Comparison of ENCODE assay signal across 11 mouse cellular contexts in genomic region chr3:98335886-98336285, GRCm38 (mm10). TPM values are rescaled to one million over a fixed set of nuclear protein-coding genes. Genes with fewer than 3 reads are reported as not detected.
DNase-seq lines count a peak whose midpoint lies in the region; ATAC-seq and TF ChIP-seq lines count a peak whose summit lies in the region.
"Had no signal": no experiment of that assay in that cellular context is flagged by ENCODE, and none has a peak within 500 bp of the region (broad histone marks: within the 10 kb centered on the region; RNA-seq: fewer than 3 reads in every experiment).

No protein-coding gene starts in this region.

- H3K4me3 ChIP-seq in hindbrain, embryonic 10.5 days: no peak overlapping the region
- no peak overlapping the region for H3K4me3 ChIP-seq in hindbrain, embryonic 11.5 days (ENCODE audit: low read depth, low read length)
- H3K4me3 ChIP-seq in MEL (ENCODE audit: control insufficient read depth in 1 of 2, insufficient read depth in 1 of 2, low read depth in 2 of 2, low read length in 2 of 2): no peak overlapping the region
- H3K4me3 ChIP-seq in left cerebral cortex, adult 2 months: no peak overlapping the region
- H3K4me3 ChIP-seq: lung, embryonic 15.5 days had no signal

- TF ChIP-seq CTCF in MEL (IDR thresholded peaks at IDR 0.05 in 2 of 3, conservative IDR thresholded peaks at IDR 0.05 in 1 of 3; ENCODE audit: control insufficient read depth in 1 of 3, insufficient read depth in 1 of 3, low read depth in 2 of 3, low read length in 3 of 3, poor library complexity in 1 of 3, severe bottlenecking in 1 of 3): no peak
- TF ChIP-seq CTCF in left cerebral cortex, adult 2 months (IDR thresholded peaks at IDR 0.05): no peak

- TF ChIP-seq EP300 in MEL (IDR thresholded peaks at IDR 0.05; ENCODE audit: low read depth in 1 of 2, low read length in 2 of 2): no peak

- intact Hi-C loops in left cerebral cortex, adult 2 months (cut with DNase I): no loop called here

- H3K4me2 ChIP-seq in hindbrain, embryonic 11.5 days (replicated peaks; ENCODE audit: low read depth, low read length): no peak overlapping the region

- peaks cover 43% of the 10 kb centered on the region for H3K4me1 ChIP-seq in hindbrain, embryonic 10.5 days (replicated peaks)
- H3K4me1 ChIP-seq in hindbrain, embryonic 11.5 days (replicated peaks; ENCODE audit: control insufficient read depth, insufficient read depth, low read length): peaks cover 6% of the 10 kb centered on the region; the same call in 1 of the 2 replicates
- H3K4me1 ChIP-seq in MEL (ENCODE audit: control insufficient read depth in 1 of 2, insufficient read depth in 2 of 2, low read length in 2 of 2): peaks cover 11 to 39% of the 10 kb centered on the region in 2 experiments

- no peak for TF ChIP-seq POLR2A in MEL (IDR thresholded peaks at IDR 0.05; ENCODE audit: control insufficient read depth in 1 of 2, insufficient read depth in 1 of 2, low read depth in 1 of 2, low read length in 2 of 2, poor library complexity in 1 of 2)

- peaks cover 44% of the 10 kb centered on the region for H3K36me3 ChIP-seq in hindbrain, embryonic 10.5 days
- no peaks in the 10 kb centered on the region for H3K36me3 ChIP-seq in hindbrain, embryonic 11.5 days (ENCODE audit: control insufficient read depth, insufficient read depth, low read length)
- peaks cover 6 to 33% of the 10 kb centered on the region in 2 experiments for H3K36me3 ChIP-seq in MEL (ENCODE audit: control insufficient read depth in 1 of 2, insufficient read depth in 2 of 2, low read length in 2 of 2)

- no peak for TF ChIP-seq RAD21 in MEL (IDR thresholded peaks at IDR 0.05; ENCODE audit: low read depth, low read length)

- no peak overlapping the region for H3K9ac ChIP-seq in hindbrain, embryonic 11.5 days (ENCODE audit: low read depth, low read length)
- peak overlapping the region; percentile 17 for H3K9ac ChIP-seq in MEL (ENCODE audit: control insufficient read depth, low read depth, low read length, poor library complexity, severe bottlenecking)
- H3K9ac ChIP-seq: lung, embryonic 15.5 days had no signal

- H3K27ac ChIP-seq in hindbrain, embryonic 10.5 days: peak overlapping the region; percentile 35
- H3K27ac ChIP-seq in hindbrain, embryonic 11.5 days (ENCODE audit: low read depth, low read length): no peak overlapping the region
- H3K27ac ChIP-seq in MEL (ENCODE audit: control insufficient read depth, low read depth, low read length): peak overlapping the region; percentile 35
- no peak overlapping the region for H3K27ac ChIP-seq in left cerebral cortex, adult 2 months
- H3K27ac ChIP-seq: lung, embryonic 15.5 days had no signal

- 85% methylated on average over 7 of the region's 7 CpGs for WGBS in hindbrain, embryonic 10.5 days
- WGBS in hindbrain, embryonic 11.5 days: 78% methylated on average over 7 of the region's 7 CpGs

- no peaks in the 10 kb centered on the region for H3K9me3 ChIP-seq in hindbrain, embryonic 10.5 days
- no peaks in the 10 kb centered on the region for H3K9me3 ChIP-seq in hindbrain, embryonic 11.5 days (ENCODE audit: control insufficient read depth, low read length)
- H3K9me3 ChIP-seq in MEL (replicated peaks; ENCODE audit: insufficient read depth, low read length): no peaks in the 10 kb centered on the region
- H3K9me3 ChIP-seq: lung, embryonic 15.5 days had no signal

- DNase-seq in hindbrain, embryonic 10.5 days (ENCODE audit: low spot score): no peak
- no peak for DNase-seq in hindbrain, embryonic 11.5 days (ENCODE audit: low spot score)
- DNase-seq in MEL (ENCODE audit: low read depth, low spot score): peak; percentile 21
- DNase-seq in induced T-regulatory cell, adult 2 months (ENCODE audit: low read depth): peak; percentile 71
- DNase-seq in spleen, postnatal 36 days (ENCODE audit: low spot score in 2 of 2): peak; percentile 58 to 66
- DNase-seq in ovary, adult 18-20 months (ENCODE audit: low spot score): no peak
- DNase-seq in gastrocnemius, adult 8-10 months (ENCODE audit: low spot score in 2 of 2): no peak
- DNase-seq in left cerebral cortex, adult 2 months (ENCODE audit: extremely low spot score in 1 of 2, low spot score in 2 of 2): no peak
- DNase-seq: cerebellum, adult 2 months; layer of hippocampus, adult 9-11 months had no signal

- peaks cover 40% of the 10 kb centered on the region for H3K79me2 ChIP-seq in MEL (ENCODE audit: control insufficient read depth, insufficient read depth, low read length, poor library complexity)

- no peak for ATAC-seq in hindbrain, embryonic 11.5 days (ENCODE audit: low FRiP score)

- H3K27me3 ChIP-seq in hindbrain, embryonic 10.5 days (ENCODE audit: insufficient read depth, poor library complexity, severe bottlenecking): no peaks in the 10 kb centered on the region
- no peaks in the 10 kb centered on the region for H3K27me3 ChIP-seq in hindbrain, embryonic 11.5 days (ENCODE audit: control insufficient read depth, insufficient read depth, low read length)
- H3K27me3 ChIP-seq in MEL (ENCODE audit: control insufficient read depth in 1 of 2, insufficient read depth in 2 of 2, low read length in 2 of 2): no peaks in the 10 kb centered on the region
- H3K27me3 ChIP-seq: lung, embryonic 15.5 days had no signal

TF ChIP-seq in MEL, 35 proteins besides CTCF, POLR2A, EP300 and RAD21:
- TF ChIP-seq ETS1 (IDR thresholded peaks at IDR 0.05; ENCODE audit: low read depth, low read length): no peak
- no peak for TF ChIP-seq GATA1 (IDR thresholded peaks at IDR 0.05; ENCODE audit: low read depth, low read length)
- no peak for TF ChIP-seq SMC3 (IDR thresholded peaks at IDR 0.05; ENCODE audit: low read depth, low read length)
- TF ChIP-seq POLR2AphosphoS5 (IDR thresholded peaks at IDR 0.05; ENCODE audit: borderline replicate concordance, low read depth, low read length): no peak
- no peak for TF ChIP-seq MYB (IDR thresholded peaks at IDR 0.05; ENCODE audit: low read depth, low read length)
- no peak for TF ChIP-seq MEF2A (IDR thresholded peaks at IDR 0.05; ENCODE audit: extremely low read depth, insufficient replicate concordance, low read depth, low read length, poor library complexity, severe bottlenecking)
- no peak for TF ChIP-seq KAT2A (conservative IDR thresholded peaks at IDR 0.05; ENCODE audit: low read depth, low read length)
- no peak for TF ChIP-seq NRF1 (IDR thresholded peaks at IDR 0.05; ENCODE audit: insufficient read depth, low read depth, low read length, poor library complexity, severe bottlenecking)
- TF ChIP-seq CHD1 (IDR thresholded peaks at IDR 0.05; ENCODE audit: low read depth, low read length): no peak
- no peak for TF ChIP-seq GABPA (IDR thresholded peaks at IDR 0.05; ENCODE audit: low read depth, low read length)
- no peak for TF ChIP-seq TAL1 (IDR thresholded peaks at IDR 0.05; ENCODE audit: low read length)

RNA-seq across cellular contexts. Expression of gene Phgdh, which starts 3.9 kb away (rescaled TPM):
- polyA plus RNA-seq in hindbrain, embryonic 10.5 days (2016; fragmentation: Nextera tagmentation; extraction: Ambion mirVana): 345 and 380 TPM in 2 replicates
- 311 and 319 TPM in 2 replicates for polyA plus RNA-seq in hindbrain, embryonic 11.5 days (2014; fragmentation: Nextera tagmentation; extraction: Ambion mirVana)
- 247 and 310 TPM in 2 replicates for total RNA-seq in MEL (2012; rRNA removed)
- 100 to 1,000 TPM in 1 of 2 experiments, not detected in 1; 303 TPM for polyA plus RNA-seq in MEL (2012; ENCODE audit: insufficient read depth in 1 of 2, insufficient read length in 2 of 2, low read depth in 1 of 2, low replicate concordance in 2 of 2, missing spikeins in 1 of 2)
- 1 to 10 TPM in 3 of 4 experiments, under 1 TPM in 1; 0.75 to 4.7 (median 1.4) TPM for total RNA-seq in gastrocnemius, adult 8-10 months (2022)
- 10 to 100 TPM; 52.5 to 52.7 TPM for total RNA-seq in left cerebral cortex, adult 2 months (2021)

RNA-seq across cellular contexts. Expression of gene Zfp697, which starts 46.4 kb away (rescaled TPM):
- polyA plus RNA-seq in hindbrain, embryonic 10.5 days (2016; fragmentation: Nextera tagmentation; extraction: Ambion mirVana): 6.6 and 8.0 TPM in 2 replicates
- polyA plus RNA-seq in hindbrain, embryonic 11.5 days (2014; fragmentation: Nextera tagmentation; extraction: Ambion mirVana): 12.2 and 15.5 TPM in 2 replicates
- 0.03 and 0.04 TPM in 2 replicates for total RNA-seq in MEL (2012; rRNA removed)
- not detected for polyA plus RNA-seq in MEL (2012; ENCODE audit: insufficient read depth in 1 of 2, insufficient read length in 2 of 2, low read depth in 1 of 2, low replicate concordance in 2 of 2, missing spikeins in 1 of 2)
- total RNA-seq in gastrocnemius, adult 8-10 months (2022): 1 to 10 TPM in 2 of 4 experiments, under 1 TPM in 2; 0.31 to 2.3 (median 0.82) TPM
- total RNA-seq in left cerebral cortex, adult 2 months (2021): 10 to 100 TPM; 33.2 to 35.0 TPM

RNA-seq across cellular contexts. Expression of gene Hmgcs2, which starts 55.7 kb away (rescaled TPM):
- polyA plus RNA-seq in hindbrain, embryonic 10.5 days (2016; fragmentation: Nextera tagmentation; extraction: Ambion mirVana): 2.2 and 3.8 TPM in 2 replicates
- polyA plus RNA-seq in hindbrain, embryonic 11.5 days (2014; fragmentation: Nextera tagmentation; extraction: Ambion mirVana): 2.9 and 5.2 TPM in 2 replicates
- 0.12 and 0.20 TPM in 2 replicates for total RNA-seq in MEL (2012; rRNA removed)
- polyA plus RNA-seq in MEL (2012; ENCODE audit: insufficient read depth in 1 of 2, insufficient read length in 2 of 2, low read depth in 1 of 2, low replicate concordance in 2 of 2, missing spikeins in 1 of 2): under 1 TPM in 1 of 2 experiments, not detected in 1; 0.81 TPM
- 1 to 10 TPM in 2 of 4 experiments, under 1 TPM in 2; 0.19 to 1.4 (median 0.76) TPM for total RNA-seq in gastrocnemius, adult 8-10 months (2022)
- total RNA-seq in left cerebral cortex, adult 2 months (2021): 1 to 10 TPM; 6.3 to 6.4 TPM

Comparison
In these comparisons a context has a peak if more than half of its experiments do, and no peak if none do; other contexts are left out.
1. H3K27ac ChIP-seq: peak in hindbrain, embryonic 10.5 days (single experiment) and MEL (single experiment); none in hindbrain, embryonic 11.5 days (single experiment) and left cerebral cortex, adult 2 months (single experiment).
2. DNase-seq: peak in MEL (single experiment), induced T-regulatory cell, adult 2 months (single experiment) and spleen, postnatal 36 days (2 of 2); none in hindbrain, embryonic 10.5 days (single experiment), hindbrain, embryonic 11.5 days (single experiment), ovary, adult 18-20 months (single experiment), gastrocnemius, adult 8-10 months (0 of 2) and left cerebral cortex, adult 2 months (0 of 2).
3. RNA of gene Phgdh, which starts 3.9 kb away (total RNA-seq): 247 to 310 TPM in MEL and 52.5 to 52.7 TPM in left cerebral cortex, adult 2 months; 0.75 to 4.7 TPM in gastrocnemius, adult 8-10 months; every median in the first group is over 4 times any median in the second.
4. RNA of gene Zfp697, which starts 46.4 kb away (total RNA-seq): 33.2 to 35.0 TPM in left cerebral cortex, adult 2 months; 0.31 to 2.3 TPM in gastrocnemius, adult 8-10 months and 0.03 to 0.04 TPM in MEL; every median in the first group is over 10 times any median in the second.